Mouse (Mus musculus) 3T3-L1 (cell line): Measurements from ENCODE around the gene Gm20736.
"Not testable (repeated sequence)": the region's sequence is repeated elsewhere in the genome, so short reads cannot be mapped to it uniquely, and the experiment has no call there.

Experiments used
- DNase-seq: peaks from one replicate; pipeline ENCODE4 v3.0.0-alpha.2; 2015; ENCODE audit warnings: low read depth, low spot score

Gm20736 gene

GRCm38 (mm10) chrY:65377390-65377789 lies at the start of gene Gm20736:
Gm20736 (plus strand) TSS chrY:65377690.
- not testable (repeated sequence) for DNase-seq
